Mouse (Mus musculus): ENCODE data around the gene Gm12248.

The Gm12248 gene

DNA sequence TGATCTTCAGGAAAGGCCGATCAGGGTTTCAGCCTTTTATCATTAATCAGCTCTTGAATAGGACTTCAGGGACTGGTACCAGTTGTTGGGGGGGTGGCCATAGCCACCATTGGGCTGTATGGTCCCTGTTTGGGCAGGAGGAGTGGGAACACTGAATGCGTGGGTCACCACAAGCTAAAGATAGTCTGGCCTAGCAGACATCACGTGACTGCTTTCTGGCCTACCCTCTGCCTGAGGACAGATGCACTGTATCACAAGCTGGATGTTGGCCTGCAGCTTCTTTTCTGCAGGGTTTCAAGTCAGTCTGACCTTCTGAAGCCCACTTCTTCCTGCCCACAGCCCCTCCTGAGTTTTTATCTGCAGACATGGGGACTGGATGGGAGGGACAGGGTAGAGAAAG, 59.3 kb downstream of the Gm12248 start:
- DNase-seq (ENCODE audit: low spot score), result no peak

DNA sequence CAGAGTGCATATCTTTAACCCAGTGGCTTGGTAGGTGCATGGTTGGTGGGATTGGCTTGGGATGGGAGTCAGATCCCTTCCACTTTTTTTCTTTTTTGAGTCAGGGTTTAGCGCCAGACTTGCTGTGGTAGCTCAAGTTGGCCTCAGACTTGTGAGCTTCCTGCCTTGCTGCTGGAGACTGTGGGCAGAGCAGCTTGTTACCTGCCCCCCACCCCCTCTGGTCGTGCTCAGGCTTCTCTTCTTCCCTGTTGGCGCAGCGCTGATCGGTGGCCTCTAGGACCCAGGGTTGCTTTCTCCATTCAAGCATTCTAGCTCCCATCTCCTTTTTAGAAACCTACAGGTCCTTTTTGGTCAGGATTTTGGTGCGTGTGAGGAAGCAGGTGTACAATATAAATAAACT, 61.8 kb downstream of the Gm12248 start:
- no peak for DNase-seq (ENCODE audit: low spot score)

DNA sequence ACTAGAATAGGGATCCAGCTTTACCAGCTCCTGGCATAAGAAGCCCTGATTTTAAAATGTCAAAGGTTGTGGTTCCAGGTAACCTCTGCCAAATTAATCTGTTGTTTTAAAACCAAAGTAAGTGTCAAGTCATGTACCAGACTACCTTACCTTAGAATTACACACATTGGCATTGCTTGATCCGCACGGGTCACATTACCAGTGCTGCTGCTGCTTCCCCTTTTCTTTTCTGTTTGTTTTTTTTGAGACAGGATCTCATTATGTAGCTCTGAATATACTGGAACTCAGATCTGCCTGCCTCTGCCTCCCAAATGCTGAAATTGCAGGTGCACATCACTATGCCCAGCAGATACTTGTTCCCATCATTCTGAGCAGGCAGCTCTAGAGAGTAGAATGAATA, 63.1 kb downstream of the Gm12248 start:
- no peak for DNase-seq (ENCODE audit: low spot score)

DNA sequence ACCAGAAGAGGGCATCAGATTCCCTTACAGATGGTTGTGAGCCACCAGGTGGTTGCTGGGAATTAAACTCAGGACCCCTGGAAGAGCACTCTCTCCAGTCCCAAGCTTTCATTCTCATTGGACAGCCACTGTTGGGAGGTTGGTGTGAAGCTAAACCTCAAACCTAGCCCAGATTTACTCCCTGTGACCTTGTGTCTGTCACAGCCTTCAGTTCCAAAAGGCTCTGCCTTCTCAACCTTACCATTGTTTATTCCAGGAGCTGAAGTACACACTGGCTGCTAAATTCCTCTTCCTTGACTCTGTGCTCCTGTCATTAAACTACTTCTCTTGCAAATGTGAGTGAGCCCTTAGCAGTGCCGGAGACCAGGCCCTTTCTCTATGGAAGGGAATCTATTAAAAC, 64.0 kb downstream of the Gm12248 start:
- no peak for DNase-seq (ENCODE audit: low spot score)

DNA sequence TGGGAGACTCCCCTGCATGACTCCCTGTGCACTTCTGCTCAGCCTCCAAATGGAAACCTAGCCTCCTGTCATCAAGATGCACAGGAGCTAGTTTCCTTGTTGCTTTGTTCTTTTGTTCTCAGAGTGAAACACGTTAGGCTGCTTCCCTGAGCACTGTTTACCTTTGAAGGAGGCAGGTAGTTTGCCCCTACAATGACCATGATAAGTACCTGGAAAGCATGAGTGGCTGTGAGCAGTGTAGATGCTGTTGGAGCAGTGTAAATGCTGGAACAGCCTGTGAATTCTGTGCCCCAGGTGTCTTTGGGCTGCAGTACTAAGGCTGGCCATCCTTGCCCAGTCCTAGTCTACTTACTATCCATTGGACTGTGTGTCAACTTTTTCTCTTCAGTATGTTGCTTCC, 66.1 kb downstream of the Gm12248 start:
- DNase-seq (ENCODE audit: low spot score), result no peak

DNA sequence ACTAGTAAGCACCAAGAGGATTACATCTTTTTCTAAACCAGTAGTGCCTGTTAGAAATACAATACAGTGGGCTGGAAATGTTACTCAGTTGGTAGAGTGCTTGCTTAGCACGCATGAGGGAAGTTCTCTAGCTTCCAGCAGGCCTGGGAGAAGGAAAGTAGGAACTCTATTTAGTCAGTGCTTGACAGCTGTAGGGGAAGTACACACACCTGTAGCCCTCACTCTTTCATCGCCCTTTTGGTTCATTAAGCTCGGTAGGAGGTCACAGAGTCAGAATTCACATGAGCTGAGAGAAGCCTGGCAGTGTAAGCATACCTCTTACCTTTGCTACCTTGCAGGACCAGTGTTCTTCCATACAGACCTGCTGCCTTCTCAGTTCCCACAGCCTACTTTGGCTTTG, 66.6 kb downstream of the Gm12248 start:
- no peak for DNase-seq (ENCODE audit: low spot score)

DNA sequence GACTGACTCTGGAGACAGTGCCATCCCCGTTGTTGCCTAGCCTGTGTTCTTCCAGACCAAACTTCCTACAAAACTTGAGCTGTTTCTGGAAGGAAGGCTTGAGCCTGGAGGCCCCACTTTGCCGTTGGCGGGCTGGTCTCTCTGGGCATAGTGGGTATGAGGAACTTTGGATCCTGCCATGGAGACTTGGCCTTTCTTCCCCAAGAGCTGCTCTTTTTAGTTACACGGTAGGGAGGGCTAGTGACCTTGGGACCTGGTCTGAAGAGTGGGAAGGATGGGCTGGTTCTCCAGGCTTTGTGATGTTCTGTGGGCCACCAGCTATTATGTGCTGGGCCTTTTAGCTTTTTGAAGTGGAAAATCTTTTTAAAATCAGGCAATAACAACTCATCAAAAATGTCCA, 67.1 kb downstream of the Gm12248 start:
- no peak for DNase-seq (ENCODE audit: low spot score)

DNA sequence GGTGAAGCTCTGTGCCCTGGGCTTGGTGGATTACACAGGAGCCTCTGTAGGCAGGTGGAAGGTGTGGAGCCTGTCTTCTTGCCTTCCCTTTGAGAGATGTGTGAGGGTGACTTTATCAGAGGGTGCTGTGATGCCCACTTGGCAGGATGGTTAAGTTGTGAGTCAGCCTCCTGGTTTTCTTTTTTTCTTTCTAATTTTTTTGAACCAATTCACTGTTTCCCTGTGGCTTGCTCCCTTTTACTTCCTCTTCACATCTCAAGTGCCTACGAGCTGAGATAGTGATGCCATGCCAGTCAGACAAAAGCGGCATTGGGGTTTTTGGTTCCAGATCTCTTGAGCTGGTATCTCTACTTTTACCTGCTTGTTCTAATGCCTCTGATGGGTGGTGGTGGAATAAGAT, 68.3 kb downstream of the Gm12248 start:
- no peak for DNase-seq (ENCODE audit: low spot score)

DNA sequence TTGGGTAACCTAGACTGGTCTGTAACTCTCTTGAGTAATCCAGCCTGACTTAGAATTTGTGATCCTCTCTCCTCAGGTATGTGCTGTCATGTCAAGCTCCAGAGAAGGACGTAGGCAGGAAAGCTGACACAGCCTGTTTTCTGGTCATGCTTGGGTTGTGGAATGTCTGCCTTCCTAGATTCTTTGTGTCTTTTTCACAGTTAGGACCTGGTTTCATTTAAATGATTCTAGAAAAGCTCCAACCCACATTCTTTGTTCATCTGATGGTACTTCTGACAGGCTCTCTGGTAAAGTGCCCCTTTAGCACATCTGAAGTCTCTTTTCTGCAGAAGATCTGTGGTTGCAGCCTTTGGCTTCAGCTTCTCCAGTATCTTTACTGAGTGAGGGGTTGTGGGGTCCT, 68.7 kb downstream of the Gm12248 start:
- no peak for DNase-seq (ENCODE audit: low spot score)

DNA sequence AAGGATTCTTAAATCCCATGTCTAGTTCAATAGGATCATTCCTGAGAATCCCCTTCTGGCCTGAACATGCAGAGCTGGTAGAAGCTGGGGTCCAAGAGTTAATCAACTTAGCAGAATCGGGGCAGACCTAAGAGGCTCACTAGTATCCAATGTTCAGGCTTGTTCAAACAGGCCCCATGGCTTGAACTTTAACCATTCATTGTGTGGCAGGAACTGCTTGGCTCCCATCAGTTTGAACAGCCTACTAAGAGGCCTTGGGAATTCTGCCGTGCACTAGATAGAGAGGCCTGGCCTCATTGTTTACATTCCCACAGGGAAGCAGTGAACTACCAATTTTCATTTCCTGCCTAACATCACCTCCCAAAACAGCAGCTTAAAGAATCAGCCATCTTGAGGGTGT, 71.3 kb downstream of the Gm12248 start:
- no peak for DNase-seq (ENCODE audit: low spot score)

DNA sequence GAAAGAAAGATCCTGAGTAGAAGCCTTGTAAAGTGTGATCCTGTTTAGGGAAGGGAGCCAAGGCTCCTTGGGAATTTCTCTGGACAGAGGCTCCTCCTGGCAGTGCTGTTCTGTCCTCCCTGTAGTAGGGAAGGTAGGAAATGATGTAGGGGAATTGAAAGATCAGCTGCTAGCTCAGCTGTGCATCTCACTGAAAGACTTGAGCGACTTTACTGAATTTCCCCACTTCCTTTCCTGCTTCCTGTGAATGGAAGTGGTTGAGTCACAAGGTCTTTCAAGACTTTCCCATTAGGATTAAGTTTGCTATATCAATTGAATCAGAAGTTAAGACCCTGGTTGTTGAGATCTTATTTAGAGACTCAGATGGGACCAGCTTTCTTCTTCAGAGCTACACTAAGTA, 71.8 kb downstream of the Gm12248 start:
- no peak for DNase-seq (ENCODE audit: low spot score)

DNA sequence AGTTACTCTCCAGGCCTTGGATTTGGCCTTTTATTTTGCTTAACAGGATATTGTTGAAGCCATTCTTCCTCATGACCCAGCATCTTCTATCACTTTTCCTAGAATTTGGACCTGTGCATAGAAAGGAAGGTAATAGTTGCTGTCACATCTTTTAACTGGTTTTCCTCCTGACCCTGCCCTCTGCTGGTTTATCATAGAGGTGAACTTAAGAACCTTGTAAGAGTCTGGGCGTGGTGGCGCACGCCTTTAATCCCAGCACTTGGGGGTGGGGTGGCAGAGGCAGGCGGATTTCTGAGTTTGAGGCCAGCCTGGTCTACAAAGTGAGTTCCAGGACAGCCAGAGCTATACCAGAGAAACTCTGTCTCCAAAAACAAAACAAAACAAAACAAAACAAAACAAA, 74.2 kb downstream of the Gm12248 start:
- DNase-seq (ENCODE audit: low spot score), result no peak

DNA sequence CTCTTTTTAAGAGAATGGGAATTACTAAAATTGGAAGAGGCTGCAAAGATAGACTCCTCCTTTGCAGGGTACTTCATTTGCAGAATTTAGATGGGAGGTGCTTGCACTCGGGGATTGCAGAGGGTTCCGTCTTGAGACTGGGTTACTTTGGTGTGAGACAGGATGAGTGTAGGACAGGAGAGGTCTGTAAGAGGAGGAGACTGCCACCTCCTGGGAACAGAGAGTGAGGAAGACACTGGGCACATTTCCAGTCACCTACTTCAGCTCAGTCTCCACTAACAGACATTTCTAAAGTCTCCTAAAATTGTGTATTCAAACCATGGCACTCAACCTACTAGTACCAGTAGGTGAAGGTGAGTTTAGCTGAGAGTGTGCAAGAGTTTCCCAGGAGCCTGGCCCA, 74.6 kb downstream of the Gm12248 start:
- no peak for DNase-seq (ENCODE audit: low spot score)

DNA sequence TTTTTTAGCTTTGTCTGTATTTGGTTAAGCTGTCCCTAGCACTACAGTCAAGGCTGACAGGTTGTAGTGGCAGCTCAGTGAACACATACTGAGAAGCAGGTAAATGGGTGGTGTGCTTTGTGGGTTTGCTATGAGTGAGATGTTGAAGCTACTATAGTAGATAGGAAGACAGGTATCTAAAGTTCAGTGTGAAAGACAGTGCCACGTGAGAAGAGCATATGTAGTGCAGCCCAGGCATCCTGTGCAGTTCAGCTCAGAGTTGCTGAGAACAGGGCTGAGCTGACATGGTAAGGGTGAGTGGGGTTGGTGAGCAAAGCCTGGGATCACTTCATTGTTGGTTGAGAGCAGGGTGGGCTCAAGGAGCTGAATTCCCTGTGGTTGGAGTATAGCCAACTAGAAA, 75.5 kb downstream of the Gm12248 start:
- no peak for DNase-seq (ENCODE audit: low spot score)

DNA sequence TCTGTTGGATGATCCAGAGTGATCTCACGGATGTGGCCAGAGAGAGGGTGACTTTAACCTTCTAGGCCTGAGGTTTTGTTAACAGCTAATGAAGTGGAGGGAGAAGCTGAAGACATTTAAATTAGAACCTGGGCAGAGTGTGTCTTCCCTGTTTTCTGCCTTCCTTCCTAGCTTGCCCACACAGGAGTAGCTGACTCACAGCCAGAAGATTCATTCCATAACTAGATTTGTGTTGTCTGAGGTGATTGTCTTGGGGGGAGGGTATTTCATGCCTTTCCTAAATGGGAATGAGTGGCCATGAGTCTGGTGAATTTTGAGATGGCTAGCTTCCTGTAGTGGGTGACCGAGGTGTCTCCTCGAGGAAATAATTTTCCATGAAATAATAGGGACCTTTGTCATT, 76.6 kb downstream of the Gm12248 start:
- no peak for DNase-seq (ENCODE audit: low spot score)

DNA sequence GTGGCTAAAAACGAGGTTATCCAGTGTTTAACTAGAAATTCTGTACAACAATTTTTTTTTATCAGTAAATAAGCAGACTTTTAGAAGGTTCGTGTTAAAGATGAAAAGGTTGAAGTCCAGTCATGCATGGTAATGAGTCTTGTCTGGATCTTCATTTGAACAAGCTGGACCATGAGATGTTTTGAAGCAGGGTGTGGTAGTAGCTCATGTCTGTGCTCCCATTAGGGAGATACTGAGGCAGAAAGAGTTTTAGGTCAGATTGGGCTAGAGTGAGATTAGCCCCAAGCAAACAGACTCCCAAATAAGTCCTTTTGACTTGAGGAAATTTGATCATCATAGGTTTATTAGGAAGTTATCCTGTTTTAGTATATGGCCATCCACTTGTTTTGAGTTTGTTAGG, 77.6 kb downstream of the Gm12248 start:
- no peak for DNase-seq (ENCODE audit: low spot score)

DNA sequence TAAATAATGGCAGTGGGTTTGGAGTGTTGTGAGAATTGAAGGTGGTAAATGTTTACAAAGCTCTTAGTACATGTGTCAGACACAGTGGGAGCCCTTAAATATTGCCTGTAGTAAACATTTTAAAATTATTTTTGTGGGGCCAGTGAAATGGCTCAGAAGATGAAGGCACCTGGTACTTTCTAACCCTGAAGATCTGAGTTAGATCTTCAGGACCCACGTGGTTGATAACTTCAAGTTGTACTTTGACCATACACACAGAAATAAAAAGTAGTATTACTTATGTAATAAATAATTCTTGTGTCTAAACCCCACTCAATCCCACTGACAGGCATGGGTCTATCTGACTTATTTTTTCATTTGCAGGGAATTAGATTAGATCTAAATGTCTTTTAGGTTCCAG, 78.3 kb downstream of the Gm12248 start:
- no peak for DNase-seq (ENCODE audit: low spot score)
